29 mouse cellular contexts compared by ENCODE assay signal in the genomic region with DNA sequence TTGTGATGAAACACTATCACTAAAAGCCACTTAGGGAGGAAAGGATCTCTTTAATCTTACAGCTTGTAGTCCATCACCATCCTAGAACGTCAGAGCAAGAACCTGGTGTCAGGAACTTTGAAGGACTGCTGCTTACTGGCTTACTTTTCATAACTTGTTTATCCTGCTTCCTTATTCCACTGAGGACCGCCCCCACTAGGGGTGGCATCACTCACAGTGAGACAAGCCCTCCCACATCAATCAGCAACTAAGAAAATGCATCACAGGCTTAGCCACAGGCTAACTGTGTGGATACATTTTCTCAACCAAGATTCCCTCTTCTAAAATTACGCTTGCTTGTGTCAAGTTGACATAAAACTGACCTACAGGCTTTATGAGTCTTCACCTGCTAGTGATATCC.
DNase-seq lines count a peak whose midpoint lies in the region; ATAC-seq and TF ChIP-seq lines count a peak whose summit lies in the region.
"Had no signal": no experiment of that assay in that cellular context is flagged by ENCODE, and none has a peak within 500 bp of the region (broad histone marks: within the 10 kb centered on the region; RNA-seq: fewer than 3 reads in every experiment).

No protein-coding gene starts in this region.

- WGBS in thymus, adult 2 months: 16% methylated on average over 3 of the region's 3 CpGs
- whole genome bisulfite sequencing in forebrain, embryonic 15.5 days: 88% methylated on average over 3 of the region's 3 CpGs

- no peak for TF ChIP-seq POLR2A in thymus, adult 2 months (IDR thresholded peaks at IDR 0.05; ENCODE audit: control insufficient read depth, extremely low read depth, insufficient read depth, low read length, poor library complexity)

- H3K27me3 ChIP-seq in thymus, adult 2 months (ENCODE audit: control insufficient read depth, insufficient read depth, low read length): no peaks in the 10 kb centered on the region
- H3K27me3 ChIP-seq in forebrain, embryonic 15.5 days: no peaks in the 10 kb centered on the region
- H3K27me3 ChIP-seq: forebrain, embryonic 12.5 days; heart, embryonic 13.5 days; liver, embryonic 12.5 days; midbrain, embryonic 15.5 days had no signal

- DNase-seq in CD8-positive naive resting alpha-beta T cell, adult 2 months (ENCODE audit: low read depth in 2 of 2, low spot score in 2 of 2): peak; percentile 15 to 50
- peak; percentile 52 for DNase-seq in thymus, adult 2 months
- peak; percentile 43 to 55 for DNase-seq in thymus, postnatal 36 days
- no peak for DNase-seq in left cerebral cortex, adult 8-10 months (ENCODE audit: low spot score in 2 of 2)
- DNase-seq: B cell, adult 2 months; cerebellum, adult 11-12 months; cerebellum, adult 9-11 months; gastrocnemius, postnatal 14 days; heart, adult 18-20 months; heart, postnatal 10 days; kidney, adult 11 months; kidney, postnatal 36 days; left cerebral cortex, postnatal 4 days; liver, postnatal 0 days; lung, postnatal 4 days; right cerebral cortex, adult 18-20 months; right cerebral cortex, postnatal 4 days had no signal

- no peak overlapping the region for H3K4me3 ChIP-seq in thymus, adult 2 months (ENCODE audit: control insufficient read depth, insufficient read depth, low read length)
- no peak overlapping the region for H3K4me3 ChIP-seq in forebrain, embryonic 15.5 days
- H3K4me3 ChIP-seq: erythroblast, embryonic 14.5 days; forebrain, embryonic 12.5 days; heart, embryonic 13.5 days; layer of hippocampus, adult 2 months; liver, embryonic 12.5 days; midbrain, embryonic 10.5 days; midbrain, embryonic 15.5 days had no signal

- no peaks in the 10 kb centered on the region for H3K36me3 ChIP-seq in thymus, adult 2 months (ENCODE audit: control insufficient read depth, insufficient read depth, low read length)
- no peaks in the 10 kb centered on the region for H3K36me3 ChIP-seq in forebrain, embryonic 15.5 days
- H3K36me3 ChIP-seq: forebrain, embryonic 12.5 days; heart, embryonic 13.5 days; liver, embryonic 12.5 days; midbrain, embryonic 10.5 days; midbrain, embryonic 15.5 days had no signal

- ATAC-seq in common myeloid progenitor, adult 5-6 weeks (replicated peaks; ENCODE audit: low read depth, poor library complexity, severe bottlenecking): peak; percentile 51
- no peak for ATAC-seq in inflammation-experienced regulatory T-cells, adult 6 months
- no peak for ATAC-seq in forebrain, embryonic 15.5 days (replicated peaks)
- ATAC-seq: liver, embryonic 12.5 days; liver, postnatal 0 days; midbrain, embryonic 15.5 days had no signal

- H3K9me3 ChIP-seq in forebrain, embryonic 15.5 days: no peaks in the 10 kb centered on the region
- H3K9me3 ChIP-seq: forebrain, embryonic 12.5 days; heart, embryonic 13.5 days; liver, embryonic 12.5 days; midbrain, embryonic 10.5 days; midbrain, embryonic 15.5 days had no signal

- no peak overlapping the region for H3K4me2 ChIP-seq in forebrain, embryonic 15.5 days (replicated peaks)
- H3K4me2 ChIP-seq: forebrain, embryonic 12.5 days; heart, embryonic 13.5 days; hindbrain, embryonic 14.5 days; liver, embryonic 12.5 days; midbrain, embryonic 15.5 days had no signal

- H3K9ac ChIP-seq in forebrain, embryonic 15.5 days (replicated peaks): no peak overlapping the region
- H3K9ac ChIP-seq: forebrain, embryonic 12.5 days; heart, embryonic 13.5 days; hindbrain, embryonic 14.5 days; liver, embryonic 12.5 days; liver, postnatal 0 days; midbrain, embryonic 15.5 days had no signal

- no peak overlapping the region for H3K27ac ChIP-seq in thymus, adult 2 months (ENCODE audit: control insufficient read depth, insufficient read depth, low read length)
- H3K27ac ChIP-seq in forebrain, embryonic 15.5 days (replicated peaks): no peak overlapping the region
- H3K27ac ChIP-seq: forebrain, embryonic 12.5 days; heart, embryonic 13.5 days; hindbrain, embryonic 14.5 days; layer of hippocampus, adult 2 months; liver, embryonic 12.5 days; midbrain, embryonic 10.5 days; midbrain, embryonic 15.5 days; stomach, postnatal 0 days had no signal

- peaks cover 25% of the 10 kb centered on the region for H3K4me1 ChIP-seq in thymus, adult 2 months (replicated peaks; ENCODE audit: control insufficient read depth, insufficient read depth, low read length)
- H3K4me1 ChIP-seq in forebrain, embryonic 15.5 days: no peaks in the 10 kb centered on the region
- H3K4me1 ChIP-seq: forebrain, embryonic 12.5 days; liver, embryonic 12.5 days; midbrain, embryonic 10.5 days; midbrain, embryonic 15.5 days had no signal

- TF ChIP-seq CTCF in thymus, adult 2 months (IDR thresholded peaks at IDR 0.05; ENCODE audit: borderline replicate concordance, control insufficient read depth, extremely low read depth, insufficient read depth, low read length, poor library complexity): no peak

Comparison
In these comparisons a context has a peak if more than half of its experiments do, and no peak if none do; other contexts are left out.
1. DNase-seq: peak in CD8-positive naive resting alpha-beta T cell, adult 2 months (2 of 2), thymus, adult 2 months (single experiment) and thymus, postnatal 36 days (2 of 2); none in left cerebral cortex, adult 8-10 months (0 of 2).